Mouse (Mus musculus): ENCODE data around the gene Vps35.

Gene Vps35

GRCm38 (mm10) chr8:85299434-85300077 lies at the start of gene Vps35, which contains the start of gene Orc6:
Vps35 (minus strand) TSS chr8:85299802.
Orc6 (plus strand) TSS chr8:85299632.
- DNase-seq: peak; percentile 97

- no peak for DNase-seq
These were observed 40.4 kb upstream of the Vps35 start for GRCm38 (mm10) chr8:85339871-85340573.

DNA sequence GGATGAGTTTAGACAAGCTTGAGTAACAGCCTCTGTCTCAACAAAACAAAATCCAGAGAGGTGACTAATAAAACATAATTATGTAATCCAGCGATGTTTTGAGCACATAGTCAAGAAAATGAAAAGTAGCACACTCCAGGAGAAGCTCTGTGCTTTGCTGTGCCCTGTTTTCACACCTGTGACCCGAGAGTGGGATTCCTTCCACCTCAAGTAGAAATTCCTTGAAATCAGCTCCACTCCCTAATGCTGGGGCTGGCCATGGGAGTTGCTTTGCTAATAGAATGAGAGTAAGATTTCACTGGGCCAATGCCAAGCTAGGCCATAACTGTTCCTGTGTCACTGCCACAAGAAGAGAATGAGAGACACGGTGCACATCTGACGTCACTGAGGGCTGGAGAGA lies 38.1 kb upstream of the Vps35 start:
- DNase-seq: no peak

DNA sequence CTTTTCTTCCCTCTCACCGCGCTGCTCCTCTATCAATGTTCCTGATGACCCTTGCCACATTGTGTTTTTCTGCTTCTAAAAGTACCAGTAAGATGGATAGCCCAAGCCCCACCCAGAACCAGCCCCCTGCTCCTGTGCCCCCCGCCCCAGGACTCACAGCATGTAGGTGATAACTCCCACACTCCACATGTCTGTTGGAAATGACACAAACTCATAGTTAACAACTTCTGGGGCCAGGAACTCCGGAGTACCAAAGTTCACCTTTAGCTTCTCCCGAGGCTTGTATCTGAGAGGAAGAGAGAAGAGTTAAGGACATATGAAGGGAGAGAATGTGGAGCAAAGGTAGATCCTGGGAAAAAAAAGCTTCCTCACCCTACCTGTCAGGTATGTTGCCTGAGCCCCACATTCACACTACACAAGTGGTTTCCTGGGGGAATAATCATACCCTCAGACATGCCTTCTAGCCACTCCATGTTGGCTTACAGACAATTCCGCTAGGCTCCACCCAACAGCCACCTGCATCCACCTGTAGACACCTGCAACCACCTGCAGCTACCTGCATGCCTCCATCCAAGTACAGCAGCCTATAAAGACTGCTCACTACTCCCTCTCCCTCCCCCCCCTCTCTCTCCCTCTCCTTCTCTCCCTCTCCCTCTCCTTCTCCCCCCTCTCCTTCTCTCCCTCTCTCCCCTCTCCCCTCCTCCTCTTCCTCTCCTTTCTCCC lies 36.8 kb upstream of the Vps35 start:
- DNase-seq: no peak

DNA sequence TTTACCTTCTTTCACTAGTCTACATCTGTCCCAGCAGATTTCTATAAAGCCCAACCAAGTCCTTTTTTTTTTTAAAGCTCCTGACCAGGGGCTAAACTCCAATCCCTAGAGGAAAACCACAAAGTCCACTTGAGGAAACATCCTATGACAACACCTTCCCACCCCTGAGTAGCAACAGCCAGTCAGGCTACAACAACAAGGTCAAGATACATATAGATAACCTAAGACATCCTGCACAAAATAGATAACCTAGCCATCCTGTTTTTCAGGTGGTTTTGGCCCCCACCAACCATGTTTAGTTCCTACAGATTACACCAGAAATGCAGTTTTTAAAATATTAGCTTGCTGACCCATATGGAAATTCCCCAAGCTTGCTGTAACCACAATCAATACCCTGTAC lies 35.5 kb upstream of the Vps35 start:
- DNase-seq: no peak

GRCm38 (mm10) chr8:85329506-85329905 lies 29.9 kb upstream of the Vps35 start:
- no peak for DNase-seq

- DNase-seq: no peak
These were observed 27.4 kb upstream of the Vps35 start for GRCm38 (mm10) chr8:85327036-85327435.

GRCm38 (mm10) chr8:85323084-85323483 lies 23.5 kb upstream of the Vps35 start:
- DNase-seq: no peak

DNA sequence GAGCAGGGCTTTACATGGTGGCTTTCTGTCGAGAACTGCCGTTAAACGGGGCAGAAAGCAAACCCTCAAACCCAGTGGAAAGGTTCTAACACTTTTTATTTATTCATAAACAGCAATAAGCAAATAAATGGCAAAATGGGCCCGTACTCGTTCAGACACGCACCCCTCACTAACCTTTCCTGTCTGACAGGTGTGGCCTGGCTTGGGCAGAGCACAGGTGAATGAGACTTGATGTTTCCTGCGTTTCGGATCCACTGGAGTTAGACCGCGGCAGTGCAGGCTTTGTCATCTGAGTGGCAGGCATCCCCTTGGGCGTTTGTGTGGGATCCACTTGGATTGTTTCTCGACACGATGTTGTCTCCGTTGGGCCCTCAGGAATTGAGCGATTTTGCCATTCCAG lies 22.4 kb upstream of the Vps35 start:
- DNase-seq: no peak

- no peak for DNase-seq
These were observed 18.9 kb upstream of the Vps35 start for GRCm38 (mm10) chr8:85318534-85318933.

GRCm38 (mm10) chr8:85313036-85313435 lies 13.4 kb upstream of the Vps35 start:
- DNase-seq: no peak

- DNase-seq: peak; percentile 13
These were observed 12.1 kb upstream of the Vps35 start for GRCm38 (mm10) chr8:85311743-85312142.

GRCm38 (mm10) chr8:85308564-85308963 lies 9.0 kb upstream of the Vps35 start:
- no peak for DNase-seq

DNA sequence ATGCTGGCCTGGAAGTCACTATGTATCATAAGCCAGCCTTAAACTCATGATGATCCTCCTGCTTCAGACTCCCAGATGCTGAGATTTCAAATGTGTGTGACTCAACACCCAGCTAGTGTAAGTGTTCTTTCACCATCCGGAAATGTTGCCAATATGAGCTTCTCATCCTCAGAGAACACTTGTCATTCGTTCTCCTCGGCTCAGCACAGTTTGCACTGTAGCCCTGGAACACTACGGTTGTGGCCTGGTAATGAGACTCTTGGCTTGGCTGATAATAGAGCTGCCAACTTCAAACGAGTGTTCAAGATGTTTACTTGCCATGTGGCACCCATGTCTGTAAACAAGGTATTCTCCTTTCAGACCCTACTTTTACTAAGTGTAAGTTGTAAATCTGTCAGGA lies 3.9 kb upstream of the Vps35 start:
- DNase-seq: no peak

DNA sequence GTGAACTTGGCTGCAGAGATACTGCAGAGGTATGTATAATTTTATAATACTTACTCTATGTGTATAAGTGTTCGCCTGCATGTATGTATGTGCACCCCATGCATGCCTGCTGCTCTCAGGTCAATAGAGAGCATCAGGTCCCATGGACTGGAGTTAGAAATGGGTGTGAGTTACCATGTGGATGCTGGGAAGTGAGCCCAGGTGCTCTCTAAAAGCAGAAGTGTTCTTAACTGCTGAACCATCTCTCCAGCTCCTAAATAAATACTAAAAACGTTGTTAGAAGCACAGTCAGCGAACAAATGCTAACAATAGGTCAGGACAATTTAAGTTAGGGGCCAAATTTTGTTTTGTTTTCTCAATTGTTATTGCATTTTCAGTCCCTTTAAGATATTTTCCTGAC lies 3.3 kb upstream of the Vps35 start:
- no peak for DNase-seq

- DNase-seq: no peak
These were observed 2.3 kb upstream of the Vps35 start for GRCm38 (mm10) chr8:85301941-85302340.

DNA sequence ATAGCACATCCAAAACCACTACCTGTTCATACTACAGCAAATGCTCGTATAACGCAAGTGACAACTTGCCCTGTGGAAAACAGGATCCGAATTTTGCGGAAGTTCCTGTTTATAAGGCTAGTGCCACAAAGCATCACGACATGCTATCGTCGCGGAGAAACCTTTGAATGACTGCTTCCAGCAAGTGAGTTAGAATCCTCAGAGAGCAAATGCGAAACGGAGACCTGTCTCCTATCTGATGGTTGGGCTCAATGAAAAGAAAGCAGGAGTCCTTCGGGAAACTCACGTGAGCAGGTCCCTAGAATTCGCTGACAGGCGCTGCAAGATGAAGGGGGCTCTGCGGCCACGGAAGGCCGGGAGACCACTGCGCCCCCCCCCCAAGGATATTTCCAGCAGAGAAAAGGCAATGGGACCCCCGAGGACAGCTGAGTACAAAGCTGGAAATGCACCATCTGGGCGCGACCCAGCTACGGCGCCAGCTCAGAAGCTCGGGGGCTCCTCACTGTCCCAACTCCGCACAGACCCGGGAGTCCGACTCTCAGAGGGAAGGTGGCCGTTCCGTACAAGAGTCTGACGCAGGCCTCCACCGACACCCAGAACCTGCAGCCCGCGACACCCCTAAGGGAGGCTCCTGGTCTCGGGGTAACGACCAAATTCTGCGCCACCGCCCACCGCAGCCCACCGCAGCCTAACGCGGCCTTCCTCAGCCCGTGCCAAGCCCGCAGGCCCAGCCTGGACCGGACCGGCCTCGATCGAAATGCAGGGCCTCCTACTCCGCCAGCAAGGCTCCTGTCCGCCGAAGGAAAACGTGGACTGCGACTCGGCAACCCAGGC lies 785 bp downstream of the Vps35 start:
- DNase-seq: peak; percentile 22

GRCm38 (mm10) chr8:85286846-85287245 lies 12.8 kb downstream of the Vps35 start:
- no peak for DNase-seq

GRCm38 (mm10) chr8:85227297-85227696 lies 72.3 kb downstream of the Vps35 start:
- no peak for DNase-seq

DNA sequence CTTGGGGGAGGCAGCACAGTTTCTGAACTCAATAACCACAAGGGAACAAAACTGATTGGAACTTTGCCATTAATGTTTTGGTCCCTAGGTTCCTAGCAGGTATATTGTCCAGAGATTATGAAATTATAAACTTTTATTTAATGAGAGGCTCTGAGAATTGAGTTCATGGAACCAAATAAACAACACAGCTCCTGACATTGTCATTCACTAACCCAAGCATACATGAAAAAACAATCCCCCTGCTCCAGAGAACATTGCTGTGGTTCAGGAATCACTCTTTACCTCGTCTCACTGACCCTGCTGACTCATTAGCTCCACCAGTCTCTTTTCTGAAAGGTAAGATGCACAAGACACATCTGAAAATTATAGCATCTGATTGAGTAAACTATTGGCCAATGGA lies 73.9 kb downstream of the Vps35 start, which contains the start of gene Olfr371:
Olfr371 (plus strand) TSS at position 301 of the 400 bp plus-strand sequence.
- no peak for DNase-seq

- DNase-seq: no peak
These were observed 78.6 kb downstream of the Vps35 start for GRCm38 (mm10) chr8:85220992-85221391.

DNA sequence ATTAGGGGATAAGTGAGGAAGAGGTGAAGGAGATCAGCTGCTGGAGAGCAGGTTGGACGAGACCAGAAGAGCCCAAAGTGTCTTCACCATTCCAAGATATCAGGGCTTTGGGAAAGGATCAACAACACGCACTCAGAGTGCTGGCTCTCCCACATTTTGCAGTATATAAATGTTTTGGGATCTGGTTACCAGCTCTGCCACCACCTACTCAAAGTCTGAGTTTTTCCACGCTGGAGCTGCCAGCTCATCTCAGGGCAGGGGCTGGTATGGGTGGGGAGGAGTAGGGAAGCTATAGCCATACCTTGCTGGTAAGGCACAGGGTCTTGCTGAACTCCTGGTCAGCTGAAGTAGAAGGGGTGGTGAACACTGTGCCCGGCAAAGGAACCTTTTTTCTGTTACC lies 79.4 kb downstream of the Vps35 start:
- DNase-seq: no peak

Data from thymus, postnatal 14 days (tissue).